Mouse (Mus musculus): ENCODE results near the gene Itgal. TPM values are rescaled to one million over a fixed set of nuclear protein-coding genes. Genes with fewer than 3 reads are reported as not detected.

Gene Itgal
- polyA plus RNA-seq, 1 experiment from 2014 or later = 1.6 TPM

GRCm38 (mm10) chr7:127278311-127278710, 17.7 kb upstream of the Itgal start:
- Histone ChIP-seq H3K36me3 (ENCODE audit: insufficient read depth) (no peaks in the 10 kb centered on the region), H3K4me2 (no peak overlapping the region), H3K27ac (ENCODE audit: low read depth) (no peak overlapping the region), H3K9me3 (ENCODE audit: low read depth, low read length) (no peaks in the 10 kb centered on the region), H3K4me3 (ENCODE audit: low read depth, low read length) (no peak overlapping the region), H3K9ac (no peak overlapping the region), H3K4me1 (ENCODE audit: insufficient read depth) (0 out of 2 replicates have a peak, but pooled peaks cover 3% of the 10 kb centered on the region), H3K27me3 (ENCODE audit: insufficient read depth, low read length) (no peaks in the 10 kb centered on the region)
- 18% methylated on average over 8 of the region's 8 CpGs for WGBS
- ATAC-seq (ENCODE audit: insufficient read depth) (no peak), DNase-seq (peak; percentile 76)
- peak; percentile 69 for TF ChIP-seq CTCF (IDR thresholded peaks at IDR 0.05; ENCODE audit: low read depth)

- Histone ChIP-seq H3K4me2 (no peak overlapping the region), H3K27ac (ENCODE audit: low read depth) (no peak overlapping the region), H3K4me3 (ENCODE audit: low read depth, low read length) (no peak overlapping the region), H3K4me1 (ENCODE audit: insufficient read depth) (no peaks in the 10 kb centered on the region), H3K9ac (no peak overlapping the region), H3K27me3 (ENCODE audit: insufficient read depth, low read length) (no peaks in the 10 kb centered on the region), H3K36me3 (ENCODE audit: insufficient read depth) (no peaks in the 10 kb centered on the region), H3K9me3 (ENCODE audit: low read depth, low read length) (no peaks in the 10 kb centered on the region)
- 35% methylated on average over 3 of the region's 3 CpGs for WGBS
- DNase-seq (no peak), ATAC-seq (ENCODE audit: insufficient read depth) (no peak)
- TF ChIP-seq CTCF (IDR thresholded peaks at IDR 0.05; ENCODE audit: low read depth) = no peak
Observed at GRCm38 (mm10) chr7:127280092-127280491, 16.0 kb upstream of the Itgal start.

GRCm38 (mm10) chr7:127281114-127281513, 14.9 kb upstream of the Itgal start:
- H3K9me3 ChIP-seq (ENCODE audit: low read depth, low read length) = no peaks in the 10 kb centered on the region
- ATAC-seq (ENCODE audit: insufficient read depth) (no peak), DNase-seq (no peak)
- no peak overlapping the region for H3K4me3 ChIP-seq (ENCODE audit: low read depth, low read length)
- H3K9ac ChIP-seq = no peak overlapping the region
- TF ChIP-seq CTCF (IDR thresholded peaks at IDR 0.05; ENCODE audit: low read depth) = no peak
- no peaks in the 10 kb centered on the region for H3K36me3 ChIP-seq (ENCODE audit: insufficient read depth)
- no peak overlapping the region for H3K27ac ChIP-seq (ENCODE audit: low read depth)
- WGBS = 44% methylated on average over 4 of the region's 4 CpGs
- H3K4me1 ChIP-seq (ENCODE audit: insufficient read depth) = no peaks in the 10 kb centered on the region
- H3K4me2 ChIP-seq = no peak overlapping the region
- H3K27me3 ChIP-seq (ENCODE audit: insufficient read depth, low read length) = no peaks in the 10 kb centered on the region

GRCm38 (mm10) chr7:127282190-127282589, 13.9 kb upstream of the Itgal start:
- no peak overlapping the region for H3K9ac ChIP-seq
- H3K27ac ChIP-seq (ENCODE audit: low read depth) = no peak overlapping the region
- no peaks in the 10 kb centered on the region; the same call in 1 of the 2 replicates for H3K9me3 ChIP-seq (ENCODE audit: low read depth, low read length)
- H3K4me1 ChIP-seq (ENCODE audit: insufficient read depth) = no peaks in the 10 kb centered on the region
- 74% methylated on average over 2 of the region's 2 CpGs for WGBS
- no peaks in the 10 kb centered on the region for H3K27me3 ChIP-seq (ENCODE audit: insufficient read depth, low read length)
- ATAC-seq (ENCODE audit: insufficient read depth) (no peak), DNase-seq (no peak)
- no peak overlapping the region for H3K4me2 ChIP-seq
- H3K36me3 ChIP-seq (ENCODE audit: insufficient read depth) = no peaks in the 10 kb centered on the region
- TF ChIP-seq CTCF (IDR thresholded peaks at IDR 0.05; ENCODE audit: low read depth) = no peak
- H3K4me3 ChIP-seq (ENCODE audit: low read depth, low read length) = no peak overlapping the region

- ATAC-seq (ENCODE audit: insufficient read depth) (no peak), DNase-seq (no peak)
- Histone ChIP-seq H3K27ac (ENCODE audit: low read depth) (no peak overlapping the region), H3K36me3 (ENCODE audit: insufficient read depth) (no peaks in the 10 kb centered on the region), H3K9ac (no peak overlapping the region), H3K9me3 (ENCODE audit: low read depth, low read length) (peaks cover 9% of the 10 kb centered on the region; the same call in 1 of the 2 replicates), H3K27me3 (ENCODE audit: insufficient read depth, low read length) (no peaks in the 10 kb centered on the region), H3K4me1 (ENCODE audit: insufficient read depth) (no peaks in the 10 kb centered on the region), H3K4me3 (ENCODE audit: low read depth, low read length) (no peak overlapping the region), H3K4me2 (no peak overlapping the region)
- no peak for TF ChIP-seq CTCF (IDR thresholded peaks at IDR 0.05; ENCODE audit: low read depth)
- WGBS = 59% methylated on average over 10 of the region's 10 CpGs
Observed at GRCm38 (mm10) chr7:127285154-127285553, 10.9 kb upstream of the Itgal start.

GRCm38 (mm10) chr7:127287940-127288339, 8.1 kb upstream of the Itgal start:
- Histone ChIP-seq H3K9me3 (ENCODE audit: low read depth, low read length) (peaks cover 9% of the 10 kb centered on the region; the same call in 1 of the 2 replicates), H3K27ac (ENCODE audit: low read depth) (no peak overlapping the region), H3K4me1 (ENCODE audit: insufficient read depth) (no peaks in the 10 kb centered on the region), H3K27me3 (ENCODE audit: insufficient read depth, low read length) (no peaks in the 10 kb centered on the region), H3K4me2 (no peak overlapping the region), H3K36me3 (ENCODE audit: insufficient read depth) (no peaks in the 10 kb centered on the region), H3K9ac (no peak overlapping the region), H3K4me3 (ENCODE audit: low read depth, low read length) (no peak overlapping the region)
- no peak for TF ChIP-seq CTCF (IDR thresholded peaks at IDR 0.05; ENCODE audit: low read depth)
- DNase-seq (no peak), ATAC-seq (ENCODE audit: insufficient read depth) (no peak)
- WGBS = 58% methylated on average over 1 of the region's 1 CpGs

- H3K9ac ChIP-seq = no peak overlapping the region
- H3K9me3 ChIP-seq (ENCODE audit: low read depth, low read length) = peaks cover 9% of the 10 kb centered on the region; the same call in 1 of the 2 replicates
- H3K4me3 ChIP-seq (ENCODE audit: low read depth, low read length) = no peak overlapping the region
- H3K4me1 ChIP-seq (ENCODE audit: insufficient read depth) = no peaks in the 10 kb centered on the region
- no peak for TF ChIP-seq CTCF (IDR thresholded peaks at IDR 0.05; ENCODE audit: low read depth)
- DNase-seq (no peak), ATAC-seq (ENCODE audit: insufficient read depth) (no peak)
- 77% methylated on average over 2 of the region's 2 CpGs for WGBS
- no peak overlapping the region for H3K4me2 ChIP-seq
- H3K27me3 ChIP-seq (ENCODE audit: insufficient read depth, low read length) = no peaks in the 10 kb centered on the region
- no peak overlapping the region for H3K27ac ChIP-seq (ENCODE audit: low read depth)
- H3K36me3 ChIP-seq (ENCODE audit: insufficient read depth) = no peaks in the 10 kb centered on the region
Observed at GRCm38 (mm10) chr7:127289306-127289705, 6.8 kb upstream of the Itgal start.

GRCm38 (mm10) chr7:127290142-127290541, 5.9 kb upstream of the Itgal start:
- no peaks in the 10 kb centered on the region for H3K27me3 ChIP-seq (ENCODE audit: insufficient read depth, low read length)
- ATAC-seq (ENCODE audit: insufficient read depth) = no peak
- no peak overlapping the region for H3K27ac ChIP-seq (ENCODE audit: low read depth)
- no peak overlapping the region for H3K9ac ChIP-seq
- peaks cover 9% of the 10 kb centered on the region; the same call in 1 of the 2 replicates for H3K9me3 ChIP-seq (ENCODE audit: low read depth, low read length)
- DNase-seq = no peak
- no peaks in the 10 kb centered on the region for H3K36me3 ChIP-seq (ENCODE audit: insufficient read depth)
- no peak overlapping the region for H3K4me2 ChIP-seq
- no peak overlapping the region for H3K4me3 ChIP-seq (ENCODE audit: low read depth, low read length)
- WGBS = 65% methylated on average over 8 of the region's 8 CpGs
- TF ChIP-seq CTCF (IDR thresholded peaks at IDR 0.05; ENCODE audit: low read depth) = no peak
- H3K4me1 ChIP-seq (ENCODE audit: insufficient read depth) = no peaks in the 10 kb centered on the region
